Mouse (Mus musculus) heart, embryonic 14.5 days (tissue): ENCODE measurements around the gene Slc25a27. TPM values are rescaled to one million over a fixed set of nuclear protein-coding genes. Genes with fewer than 3 reads are reported as not detected.

Experiments used
- ATAC-seq: fragments of 200-750 bp; cut with Nextera tagmentation; 2 replicates; pipeline ENCODE4 v1.8.0; 2017; ENCODE audit warnings: low read depth, moderate TSS enrichment; ENCODE audit not compliant: insufficient number of reproducible peaks, insufficient read depth, low FRiP score
- H3K27ac ChIP-seq, 2 experiments: fragments of 200-500 bp in 1 of 2; fragments of 300-500 bp in 1 of 2; sonication (generic) in 1 of 2; replicated peaks in 1 of 2; 2 replicates each; pipeline ENCODE4 v1.5.1; 2012 to 2014; ENCODE audit warnings: low read depth in 2 of 2, low read length in 2 of 2, control low read depth in 1 of 2, mild to moderate bottlenecking in 1 of 2, mixed read lengths in 1 of 2; ENCODE audit not compliant: control insufficient read depth in 1 of 2, insufficient read depth in 1 of 2
- H3K27me3 ChIP-seq: fragments of 300-500 bp; sonication (generic); 2 replicates; pipeline ENCODE4 v1.6.1; 2014; ENCODE audit warnings: mild to moderate bottlenecking, low read length, control low read depth; ENCODE audit not compliant: control insufficient read depth, insufficient read depth
- H3K36me3 ChIP-seq: fragments of 300-500 bp; sonication (generic); 2 replicates; pipeline ENCODE4 v1.6.1; 2014; ENCODE audit warnings: mild to moderate bottlenecking, control low read depth, low read length, mixed read lengths; ENCODE audit not compliant: control insufficient read depth, insufficient read depth
- H3K4me1 ChIP-seq, 2 experiments: fragments of 200-500 bp in 1 of 2; fragments of 300-500 bp in 1 of 2; sonication (generic) in 1 of 2; 2 replicates each; pipeline ENCODE4 v1.6.1; 2012 to 2014; ENCODE audit warnings: low read length in 2 of 2, control low read depth in 1 of 2, mixed read lengths in 1 of 2; ENCODE audit not compliant: control insufficient read depth in 2 of 2, insufficient read depth in 2 of 2
- H3K4me2 ChIP-seq: fragments of 300-500 bp; sonication (generic); 2 replicates; pipeline ENCODE4 v1.6.1; 2014; ENCODE audit warnings: mild to moderate bottlenecking, low read length
- H3K4me3 ChIP-seq, 2 experiments: fragments of 200-500 bp in 1 of 2; fragments of 300-500 bp in 1 of 2; sonication (generic) in 1 of 2; 2 replicates each; pipeline ENCODE4 v1.5.1; 2012 to 2014; ENCODE audit warnings: low read length in 2 of 2, mild to moderate bottlenecking in 2 of 2, control low read depth in 1 of 2, low read depth in 1 of 2, moderate library complexity in 1 of 2; ENCODE audit not compliant: control insufficient read depth in 1 of 2, insufficient read depth in 1 of 2
- H3K9ac ChIP-seq: fragments of 300-500 bp; sonication (generic); 2 replicates; pipeline ENCODE4 v1.6.1; 2014; ENCODE audit warnings: mild to moderate bottlenecking, low read length
- H3K9me3 ChIP-seq: fragments of 300-500 bp; sonication (generic); 2 replicates; pipeline ENCODE4 v1.6.1; 2016; ENCODE audit warnings: low read length, control low read depth; ENCODE audit not compliant: control insufficient read depth
- WGBS: fragments of 180-500 bp; shearing (Covaris S2); extraction: QIAGEN DNeasy Blood & Tissue Kit; methylation state at CpG from one replicate; pipeline ENCODE4 v1.1.7; 2014; 5-methylcytosine and 5-hydroxymethylcytosine counted together
- polyA plus RNA-seq: library from polyadenylated mRNA; unstranded; fragments of >200 nt; fragmentation: Nextera tagmentation; extraction: Ambion mirVana; gene quantifications from 2 replicates; pipeline ENCODE4 v1.2.1, GENCODE M21; 2014

Slc25a27 gene
- polyA plus RNA-seq, 1 experiment from 2014 or later, result 15.7 TPM

DNA sequence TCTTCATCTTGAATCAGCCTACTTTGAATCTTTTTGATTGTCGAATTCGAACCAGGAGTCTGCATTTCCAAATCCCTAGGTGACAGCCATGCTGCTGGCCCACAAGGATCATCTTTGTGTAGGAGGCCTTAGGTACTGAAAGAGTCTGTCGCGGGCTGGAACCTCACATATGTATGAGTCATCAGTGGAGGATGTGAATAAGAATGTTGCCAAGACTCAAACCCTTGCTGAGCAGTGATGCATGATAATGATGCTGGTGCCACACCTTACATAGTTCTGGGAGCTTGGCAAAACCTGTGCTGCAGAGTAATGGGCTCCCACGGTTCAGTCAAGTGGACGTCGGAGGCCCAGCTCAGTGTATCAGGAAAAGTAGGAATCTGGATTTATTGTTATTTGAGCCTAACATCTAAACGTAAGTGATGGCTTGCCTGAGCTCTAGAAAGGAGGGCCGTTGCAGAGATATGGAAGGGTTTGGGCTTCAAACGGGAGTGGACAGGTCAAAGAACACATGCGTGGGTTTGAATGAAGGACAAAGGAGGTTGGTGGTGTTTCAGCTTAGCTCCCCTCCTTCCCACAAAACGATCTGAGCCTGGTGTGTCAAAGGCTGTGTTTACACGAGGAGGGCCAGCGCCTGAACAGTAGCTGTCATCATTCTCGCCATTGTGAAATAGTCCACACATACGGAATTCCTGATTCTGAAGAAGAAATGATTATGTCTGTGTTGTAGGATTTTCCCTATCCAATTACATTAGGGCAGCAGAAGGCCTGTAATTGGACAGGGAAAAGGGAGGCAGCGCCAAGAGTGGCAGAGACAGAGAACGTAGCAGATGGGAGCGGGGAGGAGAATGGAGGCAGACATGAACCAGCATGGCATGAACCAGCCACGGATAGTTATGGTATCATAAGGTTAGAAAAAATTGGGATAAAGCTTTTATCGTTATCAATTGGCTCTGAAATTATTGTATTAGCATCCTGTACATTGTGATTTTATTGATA, 74.4 kb downstream of the Slc25a27 start:
- no peak for ATAC-seq
- H3K27me3 ChIP-seq, result no peaks in the 10 kb centered on the region
- WGBS, result 72% methylated on average over 21 of the region's 21 CpGs
- 0 out of 2 replicates have a peak, but pooled peaks cover 1% of the 10 kb centered on the region for H3K9me3 ChIP-seq
- no peak overlapping the region for H3K4me2 ChIP-seq
- H3K4me1 ChIP-seq, result no peaks in the 10 kb centered on the region
- no peaks in the 10 kb centered on the region for H3K36me3 ChIP-seq
- no peak overlapping the region for H3K4me3 ChIP-seq
- no peak overlapping the region for H3K27ac ChIP-seq
- no peak overlapping the region for H3K9ac ChIP-seq

Other genes with a start within 250 kb of the Slc25a27 start
- not detected in 2 replicates for gene Mep1a, start 164.4 kb downstream of the Slc25a27 start, polyA plus RNA-seq
- gene Ankrd66, start 123.6 kb downstream of the Slc25a27 start, polyA plus RNA-seq, result 0.26 TPM in 1 of 2 replicates, not detected in the other
- 19.2 and 20.5 TPM in 2 replicates for gene Pla2g7, start 99.1 kb downstream of the Slc25a27 start, polyA plus RNA-seq
- gene Tdrd6, start 36.9 kb downstream of the Slc25a27 start, polyA plus RNA-seq, result 0.04 TPM in 1 of 2 replicates, not detected in the other
- gene Cyp39a1, start 211 bp upstream of the Slc25a27 start, polyA plus RNA-seq, result 48.7 and 51.5 TPM in 2 replicates
- 53.3 and 57.7 TPM in 2 replicates for gene Rcan2, start 134.1 kb upstream of the Slc25a27 start, polyA plus RNA-seq